Mouse (Mus musculus) forebrain, embryonic 11.5 days (tissue): ENCODE measurements at regions not wholly inside any gene's neighbourhood (a gene's known extent, or its start where the extent isn't known, plus 50 kb on each side); places are given as distances from the start of the nearest gene placed in this dataset.

Experiments
- ATAC-seq: fragments of 200-750 bp; cut with Nextera tagmentation; replicated peaks from 2 replicates; pipeline ENCODE4 v1.8.0; 2017; ENCODE audit warnings: moderate TSS enrichment; ENCODE audit not compliant: low FRiP score
- DNase-seq: peaks from one replicate; pipeline ENCODE4 v3.0.0-alpha.2; 2017; ENCODE audit warnings: low spot score
- H3K27ac ChIP-seq: fragments of 300-500 bp; sonication (generic); 2 replicates; pipeline ENCODE4 v1.5.1; 2014; ENCODE audit warnings: low read depth, low read length
- H3K27me3 ChIP-seq: fragments of 300-500 bp; sonication (generic); 2 replicates; pipeline ENCODE4 v1.6.1; 2014; ENCODE audit warnings: mild to moderate bottlenecking, low read length, mixed read lengths; ENCODE audit not compliant: control insufficient read depth, insufficient read depth
- H3K36me3 ChIP-seq: fragments of 300-500 bp; sonication (generic); 2 replicates; pipeline ENCODE4 v1.6.1; 2014; ENCODE audit warnings: mild to moderate bottlenecking, low read length, moderate library complexity, mixed read lengths; ENCODE audit not compliant: control insufficient read depth, insufficient read depth
- H3K4me1 ChIP-seq: fragments of 300-500 bp; sonication (generic); replicated peaks from 2 replicates; pipeline ENCODE4 v1.6.1; 2014; ENCODE audit warnings: low read length, mixed read lengths; ENCODE audit not compliant: control insufficient read depth, insufficient read depth
- H3K4me2 ChIP-seq: fragments of 300-500 bp; sonication (generic); 2 replicates; pipeline ENCODE4 v1.6.1; 2014; ENCODE audit warnings: low read depth, mild to moderate bottlenecking, low read length, moderate library complexity, mixed read lengths; ENCODE audit not compliant: severe bottlenecking
- H3K4me3 ChIP-seq: fragments of 300-500 bp; sonication (generic); 2 replicates; pipeline ENCODE4 v1.5.1; 2014; ENCODE audit warnings: low read depth, low read length
- H3K9ac ChIP-seq: fragments of 300-500 bp; sonication (generic); 2 replicates; pipeline ENCODE4 v1.6.1; 2014; ENCODE audit warnings: low read length
- H3K9me3 ChIP-seq: fragments of 300-500 bp; sonication (generic); 2 replicates; pipeline ENCODE4 v1.6.1; 2016; ENCODE audit warnings: low read length, mixed read lengths; ENCODE audit not compliant: control insufficient read depth
- WGBS: fragments of 180-500 bp; shearing (Covaris S2); extraction: QIAGEN DNeasy Blood & Tissue Kit; methylation state at CpG from one replicate; pipeline ENCODE4 v1.1.7; 2014; 5-methylcytosine and 5-hydroxymethylcytosine counted together

- DNase-seq: no peak
- no peak overlapping the region for H3K9ac ChIP-seq
- H3K9me3 ChIP-seq: no peaks in the 10 kb centered on the region
- H3K4me1 ChIP-seq: no peaks in the 10 kb centered on the region
- no peak overlapping the region for H3K4me3 ChIP-seq
- no peaks in the 10 kb centered on the region for H3K27me3 ChIP-seq
- WGBS: 92% methylated on average over 6 of the region's 6 CpGs
- no peak overlapping the region for H3K4me2 ChIP-seq
- no peak overlapping the region for H3K27ac ChIP-seq
- no peaks in the 10 kb centered on the region for H3K36me3 ChIP-seq
- no peak for ATAC-seq
Measured at GRCm38 (mm10) chr3:136379741-136380398, 54.0 kb upstream of the Bank1 start.

- DNase-seq (no peak), ATAC-seq (no peak)
- no peak overlapping the region for H3K27ac ChIP-seq
- H3K36me3 ChIP-seq: no peaks in the 10 kb centered on the region
- H3K4me2 ChIP-seq: no peak overlapping the region
- no peaks in the 10 kb centered on the region for H3K27me3 ChIP-seq
- no peaks in the 10 kb centered on the region for H3K4me1 ChIP-seq
- H3K9ac ChIP-seq: no peak overlapping the region
- no peaks in the 10 kb centered on the region for H3K9me3 ChIP-seq
- H3K4me3 ChIP-seq: no peak overlapping the region
- WGBS: 82% methylated on average over 4 of the region's 4 CpGs
Measured at GRCm38 (mm10) chr3:136376893-136377292, 51.0 kb upstream of the Bank1 start.
